Mouse (Mus musculus) mature B cell (primary cell): ENCODE measurements around the gene Loxl1.

Experiments used
- in situ Hi-C: fragments of 300-500 bp; cut with MboI; formaldehyde crosslinking; loops from 2 replicates; pipeline ENCODE4 v1.14.3; 2019

Gene Loxl1

GRCm38 (mm10) chr9:58249592-58250192 lies 63.3 kb downstream of the Loxl1 start, which contains the start of gene Pml:
Pml (minus strand) TSS chr9:58249786.
- in situ Hi-C loops, result no loop called here

DNA sequence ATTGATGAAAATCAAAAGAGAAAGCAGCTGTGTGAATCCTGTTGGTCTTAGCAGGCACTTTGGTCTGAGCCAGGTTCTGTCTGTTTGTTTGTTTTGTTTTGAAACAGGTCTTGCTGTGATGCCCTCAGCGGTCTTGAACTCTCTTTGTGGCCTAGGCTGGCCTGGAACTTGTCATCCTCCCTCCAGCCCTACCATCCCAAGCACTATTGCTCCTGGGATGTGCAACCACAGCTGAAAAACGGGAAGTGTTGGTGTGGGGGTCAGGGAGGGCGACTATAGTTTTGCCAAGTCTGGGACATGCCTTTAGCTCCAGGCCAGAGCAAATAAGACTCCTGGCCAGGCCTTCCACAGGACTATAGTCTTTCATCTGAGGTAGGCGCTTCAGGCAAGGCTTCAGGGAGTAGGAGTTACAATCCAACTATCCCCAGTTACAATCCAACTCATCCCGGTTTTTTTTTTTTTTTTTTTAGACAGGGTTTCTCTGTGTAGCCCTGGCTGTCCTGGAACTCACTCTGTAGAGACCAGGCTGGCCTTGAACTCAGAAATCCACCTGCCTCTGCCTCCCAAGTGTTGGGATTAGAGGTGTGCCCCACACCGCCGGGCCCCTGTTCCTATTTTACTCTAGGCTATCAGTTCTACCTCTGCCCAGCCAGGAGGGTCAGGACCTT lies 64.1 kb downstream of the Loxl1 start:
- in situ Hi-C loops, result no loop called here

GRCm38 (mm10) chr9:58247064-58247759 lies 65.8 kb downstream of the Loxl1 start:
- in situ Hi-C loops, result no loop called here

GRCm38 (mm10) chr9:58246083-58246591 lies 66.8 kb downstream of the Loxl1 start:
- in situ Hi-C loops, result no loop called here

DNA sequence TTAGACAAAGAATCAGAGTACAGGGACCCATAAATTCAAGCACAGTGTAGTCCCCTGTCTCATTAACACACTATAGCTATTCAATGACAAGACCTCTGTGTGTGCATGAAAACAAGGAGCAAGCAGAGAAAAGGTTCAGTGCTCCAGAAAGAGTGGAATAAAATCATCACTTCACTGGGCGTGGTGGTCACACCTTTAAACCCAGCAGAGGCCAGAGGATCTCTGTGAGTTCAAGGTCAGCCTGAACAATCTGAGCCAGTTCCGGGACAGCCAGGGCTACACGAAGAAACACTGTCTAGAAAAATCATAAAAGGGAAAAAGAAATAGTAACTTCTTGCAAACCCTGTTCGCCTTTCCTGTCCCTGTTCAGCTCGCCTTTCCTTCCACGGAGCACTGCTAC lies 69.3 kb downstream of the Loxl1 start:
- in situ Hi-C loops, result loop anchor here (5.0 kb wide), 1 partner anchor 39 kb away; no protein-coding TSS in a partner anchor

DNA sequence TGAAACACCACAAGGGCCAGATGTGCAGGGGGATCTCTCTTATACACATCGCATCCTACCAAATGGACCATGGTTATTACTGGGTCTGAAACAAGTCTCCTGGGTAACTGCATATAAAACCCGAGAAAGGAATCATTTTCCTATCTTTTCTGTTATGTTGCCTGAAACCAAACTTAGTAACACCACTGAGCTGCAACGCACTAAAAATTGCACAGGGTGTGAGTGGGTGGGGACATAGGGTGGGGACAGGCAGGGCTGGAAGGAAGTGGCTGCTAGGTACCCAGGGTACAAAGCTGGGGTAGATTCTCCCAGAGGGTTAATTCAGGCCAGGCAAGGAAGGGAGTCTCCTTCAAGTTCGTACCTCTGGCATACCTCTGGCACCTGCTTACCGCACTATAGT lies 70.3 kb downstream of the Loxl1 start:
- in situ Hi-C loops, result loop anchor here (5.0 kb wide), 1 partner anchor 40 kb away; no protein-coding TSS in a partner anchor

DNA sequence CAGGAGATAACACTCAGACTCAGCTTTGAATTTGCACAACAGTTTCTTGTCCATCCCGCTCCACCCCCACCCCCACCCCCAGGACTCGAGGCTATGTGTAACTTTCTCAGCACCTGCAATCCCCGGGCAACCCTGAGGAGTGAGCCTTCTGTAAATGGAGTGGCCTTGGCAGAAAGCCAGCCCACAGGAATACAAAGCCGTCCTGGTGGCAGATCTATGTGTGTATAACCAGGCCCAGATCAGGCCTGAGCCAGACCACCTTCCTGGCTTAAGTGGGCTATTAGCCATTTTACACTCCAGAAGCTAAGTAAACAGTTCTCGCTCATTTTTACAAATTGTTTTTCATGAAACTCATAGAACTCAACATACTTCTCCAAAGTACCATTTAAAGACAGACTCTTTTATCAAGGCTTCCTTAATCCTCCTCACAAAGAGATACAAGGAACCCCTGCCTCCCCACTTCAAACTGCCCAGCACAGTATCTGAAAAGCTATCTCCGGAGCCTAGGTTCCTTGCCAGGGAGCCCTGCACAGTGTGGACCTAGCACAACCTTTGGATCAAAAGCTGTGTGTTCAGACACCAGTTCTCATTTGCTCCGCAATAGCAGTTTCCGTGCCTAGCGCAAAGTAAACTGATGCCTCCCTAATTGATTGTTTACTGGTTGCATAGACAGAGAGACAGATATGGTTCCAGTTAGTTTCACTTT lies 71.1 kb downstream of the Loxl1 start:
- in situ Hi-C loops, result loop anchor here (5.0 kb wide), 1 partner anchor 40 kb away; no protein-coding TSS in a partner anchor
